Mouse (Mus musculus) CH12.LX (cell line): ENCODE data around the gene Tpr.

Experiments
- CTCF ChIP-seq, 2 experiments: IDR thresholded peaks in 1 of 2; conservative IDR thresholded peaks in 1 of 2; 2 replicates each; pipeline ENCODE4 v1.5.1; 2011 to 2012; ENCODE audit warnings: low read depth in 2 of 2, low read length in 2 of 2, improper control_type of control experiment in 1 of 2, inconsistent platforms in 1 of 2, mild to moderate bottlenecking in 1 of 2, moderate library complexity in 1 of 2
- EP300 ChIP-seq: IDR thresholded peaks from 2 replicates; pipeline ENCODE4 v1.6.1; 2011; ENCODE audit warnings: low read length, improper control_type of control experiment
- HCFC1 ChIP-seq: IDR thresholded peaks from 2 replicates; pipeline ENCODE4 v1.6.1; 2012; ENCODE audit warnings: low read depth, mild to moderate bottlenecking, inconsistent platforms, low read length, improper control_type of control experiment
- JUND ChIP-seq: conservative IDR thresholded peaks from 2 replicates; pipeline ENCODE4 v1.6.1; 2011; ENCODE audit warnings: low read depth, low read length, improper control_type of control experiment
- MEF2A ChIP-seq: IDR thresholded peaks from 2 replicates; pipeline ENCODE4 v1.6.1; 2014; ENCODE audit warnings: low read depth, mild to moderate bottlenecking, inconsistent platforms, low read length, improper control_type of control experiment, borderline replicate concordance
- NRF1 ChIP-seq: IDR thresholded peaks from 2 replicates; pipeline ENCODE4 v1.6.1; 2014; ENCODE audit warnings: low read depth, mild to moderate bottlenecking, inconsistent platforms, low read length, improper control_type of control experiment, moderate library complexity
- SMC3 ChIP-seq: IDR thresholded peaks from 2 replicates; pipeline ENCODE4 v1.6.1; 2011; ENCODE audit warnings: low read depth, low read length, improper control_type of control experiment
- TBP ChIP-seq: conservative IDR thresholded peaks from 2 replicates; pipeline ENCODE4 v1.6.1; 2011; ENCODE audit warnings: low read depth, low read length, improper control_type of control experiment
- ZC3H11A ChIP-seq: IDR thresholded peaks from 2 replicates; pipeline ENCODE4 v1.6.1; 2012; ENCODE audit warnings: low read depth, mild to moderate bottlenecking, inconsistent platforms, low read length, improper control_type of control experiment
- ZKSCAN1 ChIP-seq: IDR thresholded peaks from 2 replicates; pipeline ENCODE4 v1.6.1; 2012; ENCODE audit warnings: low read depth, inconsistent platforms, low read length, improper control_type of control experiment, borderline replicate concordance
- ZNF384 ChIP-seq: IDR thresholded peaks from 2 replicates; pipeline ENCODE4 v1.6.1; 2012; ENCODE audit warnings: low read depth, low read length, improper control_type of control experiment, inconsistent platforms

GRCm38 (mm10) chr1:150496626-150497302, 104.1 kb downstream of the Tpr start:
- TF ChIP-seq SMC3 (no peak), ZKSCAN1 (no peak), ZNF384 (no peak), ZC3H11A (no peak), CTCF (conservative IDR thresholded peaks at IDR 0.05 in 1 of 2, IDR thresholded peaks at IDR 0.05 in 1 of 2; ENCODE audit: low read depth in 2 of 2, low read length in 2 of 2) (no peak), TBP (no peak), NRF1 (no peak), JUND (no peak), HCFC1 (no peak), MEF2A (no peak), EP300 (no peak)
